Mouse (Mus musculus): ENCODE measurements around the gene Desi2.
"Not testable (repeated sequence)": the region's sequence is repeated elsewhere in the genome, so short reads cannot be mapped to it uniquely, and the experiment has no call there.

The Desi2 gene

DNA sequence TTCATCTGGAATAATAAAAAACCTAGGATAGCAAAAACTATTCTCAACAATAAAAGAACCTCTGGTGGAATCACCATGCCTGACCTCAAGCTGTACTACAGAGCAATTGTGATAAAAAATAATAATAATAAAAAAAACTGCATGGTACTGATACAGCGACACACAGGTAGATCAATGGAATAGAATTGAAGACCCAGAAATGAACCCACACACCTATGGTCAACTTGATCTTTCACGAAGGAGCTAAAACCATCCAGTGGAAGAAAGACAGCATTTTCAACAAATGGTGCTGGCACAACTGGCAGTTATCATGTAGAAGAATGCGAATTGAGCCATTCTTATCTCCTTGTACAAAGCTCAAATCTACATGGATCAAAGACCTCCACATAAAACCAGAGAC is 78.2 kb downstream of the Desi2 start:
- not testable (repeated sequence) for DNase-seq

DNA sequence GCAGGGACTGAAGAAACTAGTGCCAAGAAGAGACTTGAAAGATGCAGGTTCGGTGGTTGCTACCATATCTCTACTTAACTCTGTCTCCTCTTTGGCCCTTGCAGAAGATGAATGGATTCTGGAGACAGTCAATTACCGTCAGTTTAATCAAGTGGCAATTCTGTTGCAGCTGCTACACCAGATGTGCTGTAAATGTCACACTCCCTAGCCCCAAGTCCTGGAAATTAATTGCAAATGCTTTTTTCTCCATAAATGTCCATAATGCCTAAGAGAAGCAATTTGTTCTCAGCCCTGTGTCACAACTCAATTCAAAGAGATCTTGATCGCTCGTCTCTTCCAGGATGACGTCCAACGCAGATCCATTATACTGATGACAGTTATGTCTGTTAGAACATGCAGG is 83.4 kb downstream of the Desi2 start:
- DNase-seq, result no peak

DNA sequence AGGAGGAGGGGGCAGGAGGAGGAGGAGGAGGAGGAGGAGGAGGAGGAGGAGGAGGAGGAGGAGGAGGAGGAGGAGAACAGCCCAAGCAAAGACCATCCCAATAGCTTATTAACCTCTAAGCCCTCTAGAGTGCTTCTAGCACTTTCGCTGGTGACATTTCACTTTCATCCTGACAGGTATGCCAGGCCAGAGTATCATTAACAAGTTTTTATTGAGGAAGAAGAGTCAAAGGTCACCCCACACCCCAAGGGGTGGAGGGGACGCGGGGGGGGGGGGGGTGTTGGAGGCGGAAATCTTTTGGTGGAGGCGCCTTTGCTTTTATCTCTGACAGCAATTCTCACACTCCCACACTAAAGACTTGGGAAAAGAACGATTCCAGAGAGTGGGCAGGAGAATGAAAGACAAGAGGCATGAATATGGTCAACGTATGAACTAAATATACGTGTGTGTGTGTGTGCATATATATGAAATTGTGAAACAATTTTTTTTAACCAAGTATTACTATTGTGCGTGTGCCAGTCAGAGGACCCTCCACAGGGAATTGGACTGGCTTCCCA is 88.0 kb downstream of the Desi2 start:
- no peak for DNase-seq

DNA sequence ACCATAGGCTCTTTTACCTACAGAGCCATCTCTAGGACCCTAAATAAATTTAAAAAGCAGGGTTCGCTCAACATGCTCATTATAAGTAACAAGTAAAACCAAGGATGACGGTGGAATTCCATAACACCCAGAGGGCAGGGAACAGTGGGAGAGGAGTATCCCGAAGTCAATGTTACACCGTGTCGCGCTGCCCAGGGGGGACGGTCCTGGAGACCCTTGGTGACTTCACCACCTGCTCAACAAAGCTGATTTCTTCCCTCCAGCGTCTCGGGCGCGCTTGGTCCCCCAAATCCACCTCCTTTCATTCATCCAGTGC is 88.5 kb downstream of the Desi2 start:
- DNase-seq, result no peak

DNA sequence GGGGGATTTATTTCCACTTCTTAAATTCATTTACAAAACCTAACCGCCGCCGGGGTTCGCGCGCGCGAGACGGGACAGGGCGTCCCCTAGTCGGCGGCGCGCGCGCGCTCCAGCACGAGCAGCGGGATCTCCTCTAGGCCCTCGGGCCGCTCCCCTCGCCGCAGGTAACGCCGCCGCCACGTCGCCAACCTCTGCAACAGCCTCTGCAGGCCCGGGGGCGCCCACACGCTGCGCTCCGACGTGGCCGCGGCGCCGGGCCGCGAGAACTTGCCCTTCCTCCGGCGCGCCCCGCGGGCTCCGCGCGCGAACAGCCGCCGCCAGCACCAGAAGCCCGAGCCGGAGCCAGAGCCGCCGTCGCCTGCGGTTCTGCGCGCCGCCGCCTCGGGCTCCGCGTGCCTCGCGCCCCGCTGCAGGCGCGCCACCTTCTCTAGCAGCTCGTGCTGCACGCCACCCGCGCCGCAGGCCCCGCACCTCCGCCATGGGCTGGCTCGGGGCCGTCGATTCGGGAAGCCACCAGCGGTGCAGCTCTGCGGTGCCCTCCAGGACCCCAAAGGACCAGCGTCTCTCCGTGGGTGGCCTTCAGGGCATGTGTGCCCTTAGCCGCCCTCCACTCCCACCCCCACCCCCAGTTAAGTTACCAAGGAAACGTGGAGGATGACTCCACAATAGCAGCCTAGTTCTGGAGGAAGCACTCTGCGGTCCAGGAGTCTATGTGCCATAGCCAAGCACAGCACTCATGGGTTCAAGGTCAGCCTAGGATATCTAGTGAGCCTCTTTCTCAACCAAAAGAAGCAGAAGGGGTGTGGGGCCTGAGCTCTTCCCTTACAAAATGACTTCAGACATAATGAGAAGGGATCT is 89.1 kb downstream of the Desi2 start:
- DNase-seq, result peak; percentile 68

DNA sequence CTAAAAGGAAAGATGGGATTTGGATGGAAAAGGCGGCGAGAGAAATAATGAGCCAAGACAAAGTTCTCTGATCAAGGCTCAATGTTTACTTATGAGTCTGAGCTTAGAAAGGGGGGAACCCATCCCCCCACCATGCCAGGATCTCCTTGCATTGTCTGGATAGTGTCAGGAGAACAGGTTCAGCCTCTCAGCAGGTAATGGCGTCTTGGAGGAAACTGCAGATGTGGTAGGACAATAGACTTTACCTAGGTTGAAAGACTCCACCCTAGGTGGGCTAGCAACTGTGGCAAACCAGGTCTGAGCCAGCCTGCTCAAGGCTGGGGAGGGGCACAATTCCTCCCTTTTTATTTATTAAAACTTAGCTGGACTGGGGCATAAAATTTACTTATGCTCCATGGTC is 96.1 kb downstream of the Desi2 start:
- not testable (repeated sequence) for DNase-seq

DNA sequence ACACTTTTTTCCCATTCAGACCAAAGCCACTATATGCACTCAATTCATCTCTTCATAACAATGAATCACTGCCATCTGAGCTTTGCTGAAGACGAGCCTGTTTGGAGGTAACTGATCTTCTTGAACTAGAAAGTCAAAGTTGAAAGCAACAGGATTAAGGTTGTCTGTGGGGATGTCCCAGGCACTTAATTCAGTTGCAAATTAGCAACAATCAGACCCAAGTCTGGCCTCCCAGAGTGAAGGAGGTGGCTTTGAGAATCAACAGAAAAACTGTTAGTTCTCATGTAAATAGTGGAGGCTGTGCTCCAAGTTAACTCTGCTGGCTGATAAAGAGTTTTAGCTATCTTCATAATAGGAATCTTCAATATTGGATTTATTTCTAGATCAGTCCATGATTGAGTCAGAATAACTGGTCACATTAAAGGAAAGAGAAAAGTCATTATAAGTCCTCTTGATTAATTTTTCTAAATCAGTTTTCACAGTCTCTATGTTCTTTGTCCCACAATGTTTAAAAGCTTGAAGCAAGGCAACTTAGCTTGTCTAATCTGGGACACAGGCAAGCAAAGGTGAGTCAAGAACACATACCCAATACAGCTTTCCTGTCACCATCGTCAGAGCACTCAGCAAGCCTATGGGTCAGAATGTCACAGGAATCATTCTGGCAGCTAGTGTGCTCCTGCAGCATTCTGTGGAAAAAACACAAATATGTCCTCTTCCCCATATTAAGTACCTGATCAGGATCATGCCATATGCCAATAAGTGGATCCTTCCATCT is 96.9 kb downstream of the Desi2 start:
- no peak for DNase-seq

DNA sequence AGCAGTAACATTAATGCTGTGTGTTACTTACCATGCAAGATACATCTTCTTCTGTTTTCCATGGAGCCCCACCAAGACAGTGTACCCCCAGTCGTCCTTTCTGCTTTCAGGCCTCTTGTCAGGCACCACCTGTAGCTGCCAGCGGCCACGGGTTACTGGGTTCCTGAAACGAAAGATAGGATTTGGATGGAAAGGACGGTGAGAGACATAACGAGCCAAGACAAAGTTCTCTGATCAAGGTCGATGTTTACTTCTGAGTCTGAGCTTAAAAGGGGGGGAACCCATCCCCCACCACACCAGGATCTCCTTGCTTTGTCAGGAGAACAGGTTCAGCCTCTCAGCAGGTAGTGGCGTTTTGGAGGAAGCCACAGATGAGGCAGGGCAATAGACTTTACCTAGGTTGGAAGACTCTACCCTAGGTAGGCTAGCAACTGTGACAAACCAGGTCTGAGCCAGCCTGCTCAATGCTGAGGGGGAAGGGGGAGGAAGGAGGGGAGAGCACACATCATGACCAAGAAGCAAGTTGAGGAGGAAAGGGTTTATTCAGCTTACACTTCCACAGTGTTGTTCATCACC is 100.5 kb downstream of the Desi2 start:
- no peak for DNase-seq

DNA sequence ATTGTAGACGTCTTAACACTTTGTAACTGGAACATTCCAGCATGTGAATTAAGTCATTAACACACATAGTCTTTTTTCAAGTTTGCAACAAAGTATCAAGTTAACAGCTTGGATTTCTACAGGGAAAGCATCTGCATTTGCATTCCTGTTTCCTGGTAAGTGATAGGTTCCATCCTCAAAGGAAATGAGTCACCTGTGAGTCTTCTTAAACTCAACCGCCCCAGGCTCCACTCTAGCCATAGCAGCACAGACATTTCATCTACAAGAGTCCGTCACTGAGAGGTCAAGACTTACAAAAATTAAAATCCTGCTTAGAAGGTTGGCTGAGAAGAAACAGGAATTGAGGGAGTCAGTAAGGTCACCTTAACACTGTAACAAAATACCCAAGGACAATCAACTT is 104.5 kb downstream of the Desi2 start:
- DNase-seq, result no peak

DNA sequence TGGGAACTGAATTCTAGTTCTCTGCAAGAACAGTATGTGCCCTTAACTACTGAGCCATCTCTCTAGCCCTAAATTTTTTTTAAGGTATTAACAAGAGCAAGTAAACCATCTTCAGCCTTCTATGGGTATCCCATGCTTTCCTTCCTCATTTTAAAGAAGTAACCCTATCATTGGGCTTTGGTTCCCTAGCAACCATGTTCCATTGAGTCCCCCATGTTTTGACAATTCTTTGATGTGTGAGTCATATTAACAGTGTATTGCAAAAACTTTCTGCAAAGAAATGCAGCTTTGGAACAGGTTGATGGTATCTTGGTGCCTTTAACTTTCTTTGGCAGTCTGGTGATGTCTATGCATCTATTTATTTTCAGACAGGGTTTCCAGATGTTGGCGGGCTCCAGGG is 106.8 kb downstream of the Desi2 start:
- no peak for DNase-seq

DNA sequence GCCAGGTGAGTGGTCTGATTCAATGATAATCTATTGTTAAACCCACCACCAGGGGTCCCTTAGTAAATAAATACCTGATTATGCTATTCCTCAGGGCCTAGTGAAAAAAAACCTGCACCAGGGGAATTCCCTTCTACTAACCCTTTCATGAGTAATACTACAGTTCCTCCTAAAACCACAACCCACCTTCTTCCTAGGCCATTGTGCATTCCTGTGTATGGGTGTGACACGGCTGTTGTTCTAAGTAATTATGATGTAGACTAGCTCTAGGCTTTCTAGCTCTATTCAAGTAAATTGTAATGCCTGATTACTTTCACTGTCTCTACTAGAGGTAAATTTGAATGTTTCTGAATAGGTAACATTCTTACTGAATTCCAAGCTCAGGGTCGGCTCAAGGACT is 114.0 kb downstream of the Desi2 start:
- not testable (repeated sequence) for DNase-seq

DNA sequence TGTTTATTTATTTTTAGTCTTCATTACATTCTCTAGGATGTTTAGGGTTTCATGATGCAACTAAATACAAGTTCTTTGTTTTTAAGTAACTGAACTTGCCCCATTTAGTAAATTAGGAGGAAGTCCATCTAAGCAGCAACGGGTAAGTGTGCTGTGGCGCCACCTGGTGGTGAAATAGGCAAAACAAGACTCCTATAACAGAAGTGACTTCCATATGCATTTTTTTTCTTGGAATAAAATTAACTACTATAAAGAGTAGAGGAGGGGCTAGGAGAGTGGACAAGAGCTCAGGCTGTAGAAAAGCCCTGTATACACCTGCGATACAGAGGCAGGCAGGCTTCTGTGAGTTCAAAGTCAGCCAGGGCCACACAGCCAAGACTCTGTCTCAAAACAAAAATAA is 116.2 kb downstream of the Desi2 start:
- DNase-seq, result peak; percentile 61

All from layer of hippocampus, adult 9-11 months (tissue).